Mouse (Mus musculus): Measurements from ENCODE around the gene A930033H14Rik.

DNA sequence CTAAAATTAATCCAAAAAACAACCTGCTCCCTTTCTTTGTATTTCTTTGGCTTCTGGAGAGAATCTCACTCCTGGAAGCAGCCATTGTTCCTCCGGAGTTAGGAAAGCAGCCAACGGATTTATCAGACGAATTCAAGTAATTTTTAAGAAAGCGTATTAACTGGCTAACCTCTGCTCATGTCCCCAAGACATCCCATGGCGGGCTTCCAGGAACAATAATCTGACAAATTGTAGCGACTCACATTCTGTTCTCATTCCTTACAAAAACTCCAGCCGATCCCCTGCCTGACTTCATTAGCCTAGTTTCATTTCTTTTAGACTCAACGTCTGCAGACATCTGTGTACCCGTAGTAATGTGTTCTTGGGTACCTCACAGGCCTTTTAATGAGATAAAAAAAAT is 45.7 kb upstream of the A930033H14Rik start:
- TF ChIP-seq CTCF (IDR thresholded peaks at IDR 0.05), result no peak
- TF ChIP-seq POLR2A (IDR thresholded peaks at IDR 0.05; ENCODE audit: insufficient read depth, low read depth, low read length), result no peak
